Mouse (Mus musculus) MEL (cell line): ENCODE results near the gene Cdca7l. TPM values are rescaled to one million over a fixed set of nuclear protein-coding genes. Genes with fewer than 3 reads are reported as not detected.

Experiments
- DNase-seq: peaks from one replicate; pipeline ENCODE4 v3.0.0; 2011; ENCODE audit warnings: low read depth, low spot score
- H3K27ac ChIP-seq: 2 replicates; pipeline ENCODE4 v1.5.1; 2012; ENCODE audit warnings: low read depth, mild to moderate bottlenecking, control low read depth, low read length, moderate library complexity; ENCODE audit not compliant: control insufficient read depth
- H3K27me3 ChIP-seq, 2 experiments: fragments of 150-350 bp in 1 of 2; sonication (generic) in 1 of 2; 2 replicates each; pipeline ENCODE4 v1.6.1; 2012; ENCODE audit warnings: low read length in 2 of 2, mild to moderate bottlenecking in 2 of 2, improper control_type of control experiment in 1 of 2, moderate library complexity in 1 of 2; ENCODE audit not compliant: insufficient read depth in 2 of 2, control insufficient read depth in 1 of 2
- H3K36me3 ChIP-seq, 2 experiments: 2 replicates each; pipeline ENCODE4 v1.6.1; 2012 to 2014; ENCODE audit warnings: low read length in 2 of 2, improper control_type of control experiment in 1 of 2, inconsistent platforms in 1 of 2, mild to moderate bottlenecking in 1 of 2; ENCODE audit not compliant: insufficient read depth in 2 of 2, control insufficient read depth in 1 of 2
- H3K4me1 ChIP-seq, 2 experiments: fragments of 150-350 bp in 1 of 2; sonication (generic) in 1 of 2; 2 replicates each; pipeline ENCODE4 v1.6.1; 2012; ENCODE audit warnings: low read length in 2 of 2, improper control_type of control experiment in 1 of 2, mild to moderate bottlenecking in 1 of 2; ENCODE audit not compliant: insufficient read depth in 2 of 2, control insufficient read depth in 1 of 2
- H3K4me3 ChIP-seq, 2 experiments: fragments of 150-350 bp in 1 of 2; sonication (generic) in 1 of 2; 2 replicates each; pipeline ENCODE4 v1.5.1; 2012; ENCODE audit warnings: low read depth in 2 of 2, low read length in 2 of 2, mild to moderate bottlenecking in 2 of 2, moderate library complexity in 2 of 2, control low read depth in 1 of 2, improper control_type of control experiment in 1 of 2; ENCODE audit not compliant: control insufficient read depth in 1 of 2, insufficient read depth in 1 of 2
- H3K79me2 ChIP-seq: 2 replicates; pipeline ENCODE4 v1.6.1; 2012; ENCODE audit warnings: mild to moderate bottlenecking, low read length, moderate library complexity; ENCODE audit not compliant: control insufficient read depth, poor library complexity, insufficient read depth
- H3K9ac ChIP-seq: 2 replicates; pipeline ENCODE4 v1.6.1; 2012; ENCODE audit warnings: low read depth, mild to moderate bottlenecking, control low read depth, low read length, moderate library complexity; ENCODE audit not compliant: control insufficient read depth, poor library complexity, severe bottlenecking
- H3K9me3 ChIP-seq: fragments of 150-350 bp; sonication (generic); replicated peaks from 2 replicates; pipeline ENCODE4 v1.6.1; 2012; ENCODE audit warnings: mild to moderate bottlenecking, low read length, improper control_type of control experiment, moderate library complexity; ENCODE audit not compliant: insufficient read depth
- BHLHE40 ChIP-seq: IDR thresholded peaks from 2 replicates; pipeline ENCODE4 v1.6.1; 2012; ENCODE audit warnings: low read depth, mild to moderate bottlenecking, inconsistent platforms, low read length, improper control_type of control experiment, borderline replicate concordance
- CHD1 ChIP-seq: IDR thresholded peaks from 2 replicates; pipeline ENCODE4 v1.6.1; 2012; ENCODE audit warnings: low read depth, mild to moderate bottlenecking, inconsistent platforms, low read length, improper control_type of control experiment
- CHD2 ChIP-seq: IDR thresholded peaks from 2 replicates; pipeline ENCODE4 v1.6.1; 2011; ENCODE audit warnings: low read length, improper control_type of control experiment
- CTCF ChIP-seq, 3 experiments: IDR thresholded peaks in 2 of 3; conservative IDR thresholded peaks in 1 of 3; 2 replicates each; pipeline ENCODE4 v1.5.1; 2011 to 2012; ENCODE audit warnings: low read length in 3 of 3, low read depth in 2 of 3, mild to moderate bottlenecking in 2 of 3, improper control_type of control experiment in 1 of 3, inconsistent platforms in 1 of 3, mixed read lengths in 1 of 3, moderate library complexity in 1 of 3; ENCODE audit not compliant: control insufficient read depth in 1 of 3, insufficient read depth in 1 of 3, poor library complexity in 1 of 3, severe bottlenecking in 1 of 3
- E2F4 ChIP-seq: IDR thresholded peaks from 2 replicates; pipeline ENCODE4 v1.6.1; 2011; ENCODE audit warnings: low read depth, low read length, improper control_type of control experiment, borderline replicate concordance
- ELF1 ChIP-seq: IDR thresholded peaks from 2 replicates; pipeline ENCODE4 v1.6.1; 2014; ENCODE audit warnings: low read depth, mild to moderate bottlenecking, inconsistent platforms, low read length, improper control_type of control experiment, moderate library complexity
- HCFC1 ChIP-seq: IDR thresholded peaks from 2 replicates; pipeline ENCODE4 v1.6.1; 2012; ENCODE audit warnings: low read depth, mild to moderate bottlenecking, inconsistent platforms, low read length, improper control_type of control experiment, moderate library complexity
- JUND ChIP-seq: IDR thresholded peaks from 2 replicates; pipeline ENCODE4 v1.6.1; 2011; ENCODE audit warnings: low read depth, mild to moderate bottlenecking, improper control_type of control experiment, low read length
- MAFK ChIP-seq: IDR thresholded peaks from 2 replicates; pipeline ENCODE4 v1.6.1; 2011; ENCODE audit warnings: low read depth, mild to moderate bottlenecking, low read length, improper control_type of control experiment, borderline replicate concordance
- MAX ChIP-seq: IDR thresholded peaks from 2 replicates; pipeline ENCODE4 v1.6.1; 2011; ENCODE audit warnings: low read length, improper control_type of control experiment
- MAZ ChIP-seq: IDR thresholded peaks from 2 replicates; pipeline ENCODE4 v1.6.1; 2012; ENCODE audit warnings: low read depth, mild to moderate bottlenecking, inconsistent platforms, low read length, improper control_type of control experiment
- MXI1 ChIP-seq: IDR thresholded peaks from 2 replicates; pipeline ENCODE4 v1.6.1; 2011; ENCODE audit warnings: mild to moderate bottlenecking, low read depth, low read length, improper control_type of control experiment
- MYB ChIP-seq: IDR thresholded peaks from 2 replicates; pipeline ENCODE4 v1.6.1; 2011; ENCODE audit warnings: mild to moderate bottlenecking, low read depth, low read length, improper control_type of control experiment
- NELFE ChIP-seq: IDR thresholded peaks from 2 replicates; pipeline ENCODE4 v1.6.1; 2011; ENCODE audit warnings: low read depth, low read length, improper control_type of control experiment
- POLR2A ChIP-seq, 2 experiments: IDR thresholded peaks; 2 replicates each; pipeline ENCODE4 v1.6.1; 2011 to 2012; ENCODE audit warnings: low read length in 2 of 2, mild to moderate bottlenecking in 2 of 2, control low read depth in 1 of 2, improper control_type of control experiment in 1 of 2, low read depth in 1 of 2, moderate library complexity in 1 of 2; ENCODE audit not compliant: control insufficient read depth in 1 of 2, insufficient read depth in 1 of 2, poor library complexity in 1 of 2
- POLR2AphosphoS2 ChIP-seq: IDR thresholded peaks from 2 replicates; pipeline ENCODE4 v1.6.1; 2011; ENCODE audit warnings: low read length, improper control_type of control experiment
- POLR2AphosphoS5 ChIP-seq: IDR thresholded peaks from 2 replicates; pipeline ENCODE4 v1.6.1; 2012; ENCODE audit warnings: low read depth, borderline replicate concordance, mild to moderate bottlenecking, inconsistent platforms, low read length, moderate library complexity, mixed read lengths
- RAD21 ChIP-seq: IDR thresholded peaks from 2 replicates; pipeline ENCODE4 v1.6.1; 2011; ENCODE audit warnings: mild to moderate bottlenecking, low read depth, low read length, improper control_type of control experiment
- RCOR1 ChIP-seq: IDR thresholded peaks from 2 replicates; pipeline ENCODE4 v1.6.1; 2012; ENCODE audit warnings: low read depth, mild to moderate bottlenecking, inconsistent platforms, low read length, improper control_type of control experiment
- SMC3 ChIP-seq: IDR thresholded peaks from 2 replicates; pipeline ENCODE4 v1.6.1; 2011; ENCODE audit warnings: low read depth, low read length, improper control_type of control experiment
- TAL1 ChIP-seq: IDR thresholded peaks from 2 replicates; pipeline ENCODE4 v1.6.1; 2012; ENCODE audit warnings: mild to moderate bottlenecking, inconsistent platforms, low read length, moderate library complexity, mixed read lengths
- TBP ChIP-seq: IDR thresholded peaks from 2 replicates; pipeline ENCODE4 v1.8.0; 2011; ENCODE audit warnings: low read depth, low read length, improper control_type of control experiment
- USF1 ChIP-seq: IDR thresholded peaks from 2 replicates; pipeline ENCODE4 v1.6.1; 2014; ENCODE audit warnings: low read depth, mild to moderate bottlenecking, inconsistent platforms, low read length, improper control_type of control experiment, moderate library complexity
- USF2 ChIP-seq, 2 experiments: IDR thresholded peaks; 2 replicates each; pipeline ENCODE4 v1.6.1; 2011 to 2012; ENCODE audit warnings: improper control_type of control experiment in 2 of 2, low read length in 2 of 2, borderline replicate concordance in 1 of 2, inconsistent platforms in 1 of 2, low read depth in 1 of 2, mild to moderate bottlenecking in 1 of 2; ENCODE audit not compliant: insufficient read depth in 1 of 2
- ZKSCAN1 ChIP-seq: IDR thresholded peaks from 2 replicates; pipeline ENCODE4 v1.6.1; 2012; ENCODE audit warnings: low read depth, mild to moderate bottlenecking, inconsistent platforms, low read length, improper control_type of control experiment, moderate library complexity
- ZNF384 ChIP-seq: IDR thresholded peaks from 2 replicates; pipeline ENCODE4 v1.6.1; 2012; ENCODE audit warnings: low read depth, mild to moderate bottlenecking, inconsistent platforms, low read length, improper control_type of control experiment
- polyA plus RNA-seq, 2 experiments: library from polyadenylated mRNA; stranded (reverse) in 1 of 2; unstranded in 1 of 2; fragments of >175 nt in 1 of 2; fragments of >200 nt in 1 of 2; gene quantifications; 2 replicates each; pipeline versions ENCODE4 v1.2.1 to v1.2.4; 2012; ENCODE audit warnings: low replicate concordance in 2 of 2, low read depth in 1 of 2; ENCODE audit not compliant: insufficient read length in 2 of 2, insufficient read depth in 1 of 2, missing spikeins in 1 of 2
- total RNA-seq: library from RNA; depleted of rRNA; stranded (reverse); fragments of 300-350 nt; gene quantifications from 2 replicates; pipeline ENCODE4 v1.2.3, GENCODE M21; 2012

Gene Cdca7l
- total and polyA plus RNA-seq, 3 experiments = 93.3 to 1,920 (median 99.6) TPM

GRCm38 (mm10) chr12:117781360-117781759 lies 22.7 kb upstream of the Cdca7l start:
- no peak for DNase-seq
- TF ChIP-seq CHD2 (no peak), ZNF384 (no peak), USF1 (no peak), E2F4 (no peak), MAZ (no peak), MYB (no peak), ELF1 (no peak), TBP (no peak), SMC3 (no peak), RCOR1 (no peak), MXI1 (no peak), TAL1 (no peak), BHLHE40 (no peak), MAFK (no peak), HCFC1 (no peak), MAX (no peak), RAD21 (no peak), USF2 (IDR thresholded peaks at IDR 0.05; ENCODE audit: borderline replicate concordance in 1 of 2, insufficient read depth in 1 of 2, low read depth in 1 of 2, low read length in 2 of 2) (no peak), CTCF (IDR thresholded peaks at IDR 0.05 in 2 of 3, conservative IDR thresholded peaks at IDR 0.05 in 1 of 3; ENCODE audit: control insufficient read depth in 1 of 3, insufficient read depth in 1 of 3, low read depth in 2 of 3, low read length in 3 of 3, poor library complexity in 1 of 3, severe bottlenecking in 1 of 3) (no peak), JUND (no peak)
- Histone ChIP-seq H3K4me1 (no peaks in the 10 kb centered on the region), H3K9me3 (no peaks in the 10 kb centered on the region), H3K36me3 (no peaks in the 10 kb centered on the region), H3K27me3 (no peaks in the 10 kb centered on the region), H3K79me2 (no peaks in the 10 kb centered on the region), H3K27ac (no peak overlapping the region), H3K4me3 (no peak overlapping the region), H3K9ac (no peak overlapping the region)

DNA sequence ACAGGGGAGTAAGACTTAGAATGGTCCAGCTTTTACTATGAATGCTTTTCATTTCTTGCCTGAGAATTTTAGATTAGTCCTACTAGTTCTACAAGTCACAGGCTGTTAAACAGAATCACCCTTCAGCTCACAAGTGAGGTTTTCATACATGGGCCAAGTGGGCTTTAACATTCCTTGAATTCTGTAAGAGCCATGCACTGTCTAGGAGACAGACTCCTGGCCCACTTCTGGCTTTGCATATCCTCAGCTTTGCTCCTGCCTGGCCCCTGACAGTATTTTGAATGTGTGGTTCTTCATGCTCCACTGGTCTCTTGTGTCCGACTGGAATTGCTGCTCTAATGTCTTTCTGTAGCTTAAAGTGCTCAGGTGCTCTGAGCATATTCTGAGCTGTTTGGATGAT lies 20.7 kb upstream of the Cdca7l start:
- no peak overlapping the region for H3K27ac ChIP-seq
- H3K4me1 ChIP-seq = no peaks in the 10 kb centered on the region
- H3K4me3 ChIP-seq = no peak overlapping the region
- DNase-seq = no peak
- no peaks in the 10 kb centered on the region for H3K9me3 ChIP-seq
- TF ChIP-seq HCFC1 (no peak), ZKSCAN1 (no peak), POLR2AphosphoS5 (no peak), JUND (no peak), CHD1 (no peak), NELFE (no peak), POLR2A (IDR thresholded peaks at IDR 0.05; ENCODE audit: control insufficient read depth in 1 of 2, insufficient read depth in 1 of 2, low read depth in 1 of 2, low read length in 2 of 2, poor library complexity in 1 of 2) (no peak), POLR2AphosphoS2 (no peak), SMC3 (no peak), CTCF (IDR thresholded peaks at IDR 0.05 in 2 of 3, conservative IDR thresholded peaks at IDR 0.05 in 1 of 3; ENCODE audit: control insufficient read depth in 1 of 3, insufficient read depth in 1 of 3, low read depth in 2 of 3, low read length in 3 of 3, poor library complexity in 1 of 3, severe bottlenecking in 1 of 3) (no peak), ELF1 (no peak), MAZ (no peak), BHLHE40 (no peak)
- no peaks in the 10 kb centered on the region for H3K79me2 ChIP-seq
- no peak overlapping the region for H3K9ac ChIP-seq
- H3K36me3 ChIP-seq = no peaks in the 10 kb centered on the region
- H3K27me3 ChIP-seq = no peaks in the 10 kb centered on the region
